Mouse (Mus musculus): ENCODE results near the gene Itpr2. TPM values are rescaled to one million over a fixed set of nuclear protein-coding genes. Genes with fewer than 3 reads are reported as not detected.

Gene Itpr2
- polyA plus RNA-seq, 1 experiment from 2014 or later = 10.9 TPM

- no peak overlapping the region for H3K4me2 ChIP-seq (replicated peaks; ENCODE audit: low read depth)
- no peak overlapping the region for H3K9ac ChIP-seq (ENCODE audit: low read length)
- DNase-seq (ENCODE audit: low spot score) (peak; percentile 10), ATAC-seq (ENCODE audit: low FRiP score, low TSS enrichment) (no peak)
- H3K27ac ChIP-seq (replicated peaks) = no peak overlapping the region
- no peaks in the 10 kb centered on the region for H3K9me3 ChIP-seq (ENCODE audit: control insufficient read depth, low read length)
- H3K27me3 ChIP-seq (ENCODE audit: control insufficient read depth, insufficient read depth, low read length) = no peaks in the 10 kb centered on the region
- TF ChIP-seq CTCF (IDR thresholded peaks at IDR 0.05; ENCODE audit: low read depth) (no peak), EP300 (optimal IDR thresholded peaks at IDR 0.05) (no peak)
- H3K4me1 ChIP-seq (replicated peaks; ENCODE audit: control insufficient read depth, insufficient read depth) = no peaks in the 10 kb centered on the region
- 78% methylated on average over 12 of the region's 12 CpGs for WGBS
- no peaks in the 10 kb centered on the region; the same call in 1 of the 2 replicates for H3K36me3 ChIP-seq (ENCODE audit: control insufficient read depth, insufficient read depth, low read length)
- no peak overlapping the region for H3K4me3 ChIP-seq (ENCODE audit: low read depth, low read length)
These were observed 375.0 kb downstream of the Itpr2 start for GRCm38 (mm10) chr6:146126823-146127681.

GRCm38 (mm10) chr6:146125621-146126020 lies 376.4 kb downstream of the Itpr2 start:
- Histone ChIP-seq H3K4me2 (replicated peaks; ENCODE audit: low read depth) (no peak overlapping the region), H3K9me3 (ENCODE audit: control insufficient read depth, low read length) (no peaks in the 10 kb centered on the region), H3K27ac (replicated peaks) (no peak overlapping the region), H3K27me3 (ENCODE audit: control insufficient read depth, insufficient read depth, low read length) (no peaks in the 10 kb centered on the region), H3K9ac (ENCODE audit: low read length) (no peak overlapping the region), H3K4me1 (replicated peaks; ENCODE audit: control insufficient read depth, insufficient read depth) (no peaks in the 10 kb centered on the region), H3K36me3 (ENCODE audit: control insufficient read depth, insufficient read depth, low read length) (no peaks in the 10 kb centered on the region; the same call in 1 of the 2 replicates), H3K4me3 (ENCODE audit: low read depth, low read length) (no peak overlapping the region)
- 80% methylated on average over 1 of the region's 1 CpGs for WGBS
- TF ChIP-seq EP300 (optimal IDR thresholded peaks at IDR 0.05) (no peak), CTCF (IDR thresholded peaks at IDR 0.05; ENCODE audit: low read depth) (no peak)
- DNase-seq (ENCODE audit: low spot score) (no peak), ATAC-seq (ENCODE audit: low FRiP score, low TSS enrichment) (no peak)

- no peak overlapping the region for H3K4me3 ChIP-seq (ENCODE audit: low read depth, low read length)
- no peak overlapping the region for H3K9ac ChIP-seq (ENCODE audit: low read length)
- WGBS = 82% methylated on average over 3 of the region's 3 CpGs
- ATAC-seq (ENCODE audit: low FRiP score, low TSS enrichment) = no peak
- H3K4me1 ChIP-seq (replicated peaks; ENCODE audit: control insufficient read depth, insufficient read depth) = no peaks in the 10 kb centered on the region
- no peak overlapping the region for H3K4me2 ChIP-seq (replicated peaks; ENCODE audit: low read depth)
- no peaks in the 10 kb centered on the region for H3K9me3 ChIP-seq (ENCODE audit: control insufficient read depth, low read length)
- TF ChIP-seq CTCF (IDR thresholded peaks at IDR 0.05; ENCODE audit: low read depth) (no peak), EP300 (optimal IDR thresholded peaks at IDR 0.05) (no peak)
- DNase-seq (ENCODE audit: low spot score) = peak; percentile 8
- H3K27ac ChIP-seq (replicated peaks) = no peak overlapping the region
- H3K27me3 ChIP-seq (ENCODE audit: control insufficient read depth, insufficient read depth, low read length) = no peaks in the 10 kb centered on the region
- H3K36me3 ChIP-seq (ENCODE audit: control insufficient read depth, insufficient read depth, low read length) = no peaks in the 10 kb centered on the region; the same call in 1 of the 2 replicates
These were observed 377.5 kb downstream of the Itpr2 start for GRCm38 (mm10) chr6:146124479-146124878.

- Histone ChIP-seq H3K9ac (ENCODE audit: low read length) (no peak overlapping the region), H3K27ac (replicated peaks) (no peak overlapping the region), H3K9me3 (ENCODE audit: control insufficient read depth, low read length) (no peaks in the 10 kb centered on the region), H3K27me3 (ENCODE audit: control insufficient read depth, insufficient read depth, low read length) (no peaks in the 10 kb centered on the region), H3K4me1 (replicated peaks; ENCODE audit: control insufficient read depth, insufficient read depth) (no peaks in the 10 kb centered on the region), H3K4me3 (ENCODE audit: low read depth, low read length) (no peak overlapping the region), H3K36me3 (ENCODE audit: control insufficient read depth, insufficient read depth, low read length) (no peaks in the 10 kb centered on the region), H3K4me2 (replicated peaks; ENCODE audit: low read depth) (no peak overlapping the region)
- DNase-seq (ENCODE audit: low spot score) (no peak), ATAC-seq (ENCODE audit: low FRiP score, low TSS enrichment) (no peak)
- WGBS = 83% methylated on average over 4 of the region's 4 CpGs
- TF ChIP-seq EP300 (optimal IDR thresholded peaks at IDR 0.05) (no peak), CTCF (IDR thresholded peaks at IDR 0.05; ENCODE audit: low read depth) (no peak)
These were observed 378.4 kb downstream of the Itpr2 start for GRCm38 (mm10) chr6:146123656-146124055.

GRCm38 (mm10) chr6:146120172-146120571 lies 381.9 kb downstream of the Itpr2 start:
- TF ChIP-seq CTCF (IDR thresholded peaks at IDR 0.05; ENCODE audit: low read depth) (no peak), EP300 (optimal IDR thresholded peaks at IDR 0.05) (no peak)
- Histone ChIP-seq H3K4me1 (replicated peaks; ENCODE audit: control insufficient read depth, insufficient read depth) (no peaks in the 10 kb centered on the region), H3K27me3 (ENCODE audit: control insufficient read depth, insufficient read depth, low read length) (no peaks in the 10 kb centered on the region), H3K27ac (replicated peaks) (no peak overlapping the region), H3K4me2 (replicated peaks; ENCODE audit: low read depth) (no peak overlapping the region), H3K36me3 (ENCODE audit: control insufficient read depth, insufficient read depth, low read length) (no peaks in the 10 kb centered on the region), H3K9me3 (ENCODE audit: control insufficient read depth, low read length) (no peaks in the 10 kb centered on the region), H3K4me3 (ENCODE audit: low read depth, low read length) (no peak overlapping the region), H3K9ac (ENCODE audit: low read length) (no peak overlapping the region)
- DNase-seq (ENCODE audit: low spot score) (peak; percentile 7), ATAC-seq (ENCODE audit: low FRiP score, low TSS enrichment) (no peak)
- WGBS = 85% methylated on average over 6 of the region's 6 CpGs

GRCm38 (mm10) chr6:146114731-146115302 lies 387.2 kb downstream of the Itpr2 start:
- TF ChIP-seq EP300 (optimal IDR thresholded peaks at IDR 0.05) (no peak), CTCF (IDR thresholded peaks at IDR 0.05; ENCODE audit: low read depth) (no peak)
- H3K4me3 ChIP-seq (ENCODE audit: low read depth, low read length) = no peak overlapping the region
- WGBS = 16% methylated on average over 12 of the region's 12 CpGs
- no peaks in the 10 kb centered on the region for H3K9me3 ChIP-seq (ENCODE audit: control insufficient read depth, low read length)
- H3K27me3 ChIP-seq (ENCODE audit: control insufficient read depth, insufficient read depth, low read length) = no peaks in the 10 kb centered on the region
- ATAC-seq (ENCODE audit: low FRiP score, low TSS enrichment) (no peak), DNase-seq (ENCODE audit: low spot score) (no peak)
- no peaks in the 10 kb centered on the region for H3K36me3 ChIP-seq (ENCODE audit: control insufficient read depth, insufficient read depth, low read length)
- H3K27ac ChIP-seq (replicated peaks) = no peak overlapping the region
- 0 out of 2 replicates have a peak overlapping the region, but pooled peaks have one; percentile 15 for H3K4me2 ChIP-seq (replicated peaks; ENCODE audit: low read depth)
- no peak overlapping the region for H3K9ac ChIP-seq (ENCODE audit: low read length)
- no peaks in the 10 kb centered on the region; the same call in 1 of the 2 replicates for H3K4me1 ChIP-seq (replicated peaks; ENCODE audit: control insufficient read depth, insufficient read depth)

Measured in stomach, postnatal 0 days (tissue).